Mouse (Mus musculus): ENCODE data around the gene Fmn2.

DNA sequence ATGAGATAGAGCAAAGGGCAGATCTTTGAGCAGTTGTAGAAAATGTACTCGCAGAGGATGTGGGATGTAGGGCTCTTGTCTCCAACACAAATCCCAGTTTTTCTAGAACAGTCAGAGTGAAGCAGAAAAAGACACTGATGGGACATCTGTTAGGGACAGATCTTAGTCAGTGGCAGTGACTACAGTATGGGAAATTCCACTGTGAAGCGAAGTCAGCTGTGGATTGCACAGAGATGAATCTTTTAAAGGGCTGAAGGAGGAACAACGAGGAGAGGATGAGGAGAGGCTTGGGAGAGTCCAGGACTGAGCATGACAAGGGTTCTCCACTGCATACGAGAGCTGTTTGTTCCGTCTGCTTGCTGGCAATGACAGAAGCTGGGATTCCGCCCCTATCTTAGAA is 96.6 kb downstream of the Fmn2 start:
- TF ChIP-seq CTCF (IDR thresholded peaks at IDR 0.05; ENCODE audit: borderline replicate concordance, insufficient read depth, low read depth, low read length) (no peak), POLR2A (IDR thresholded peaks at IDR 0.05; ENCODE audit: borderline replicate concordance, insufficient read depth, low read length) (no peak)
